Mouse (Mus musculus) heart, adult 11 months (tissue): ENCODE measurements around the gene Fbxw4.
A peak's percentile ranks its signal among the peaks of the same experiment; 100 is the strongest.
"Not testable (repeated sequence)": the region's sequence is repeated elsewhere in the genome, so short reads cannot be mapped to it uniquely, and the experiment has no call there.

Source experiments
- DNase-seq: peaks from one replicate; pipeline ENCODE4 v3.0.0; 2022

The Fbxw4 gene

DNA sequence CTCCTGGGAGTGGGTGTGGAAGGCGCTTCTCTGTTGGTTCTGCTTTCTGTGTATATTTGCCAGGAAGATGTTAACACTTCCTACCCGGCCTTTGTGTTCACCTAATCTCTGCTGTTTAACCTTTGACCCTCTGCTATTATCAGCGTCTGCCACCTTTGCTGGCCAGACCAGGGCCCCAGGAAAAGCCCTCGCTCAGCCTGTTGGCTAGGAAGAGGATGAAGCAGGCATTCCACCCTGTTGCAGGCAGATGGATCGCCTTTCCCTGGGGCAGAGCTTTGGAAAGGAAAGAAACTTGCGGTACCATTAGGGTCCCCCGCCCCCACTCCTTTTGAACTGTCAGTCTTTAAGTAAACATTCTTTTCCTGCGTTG lies 84.5 kb downstream of the Fbxw4 start:
- peak; percentile 95 for DNase-seq

DNA sequence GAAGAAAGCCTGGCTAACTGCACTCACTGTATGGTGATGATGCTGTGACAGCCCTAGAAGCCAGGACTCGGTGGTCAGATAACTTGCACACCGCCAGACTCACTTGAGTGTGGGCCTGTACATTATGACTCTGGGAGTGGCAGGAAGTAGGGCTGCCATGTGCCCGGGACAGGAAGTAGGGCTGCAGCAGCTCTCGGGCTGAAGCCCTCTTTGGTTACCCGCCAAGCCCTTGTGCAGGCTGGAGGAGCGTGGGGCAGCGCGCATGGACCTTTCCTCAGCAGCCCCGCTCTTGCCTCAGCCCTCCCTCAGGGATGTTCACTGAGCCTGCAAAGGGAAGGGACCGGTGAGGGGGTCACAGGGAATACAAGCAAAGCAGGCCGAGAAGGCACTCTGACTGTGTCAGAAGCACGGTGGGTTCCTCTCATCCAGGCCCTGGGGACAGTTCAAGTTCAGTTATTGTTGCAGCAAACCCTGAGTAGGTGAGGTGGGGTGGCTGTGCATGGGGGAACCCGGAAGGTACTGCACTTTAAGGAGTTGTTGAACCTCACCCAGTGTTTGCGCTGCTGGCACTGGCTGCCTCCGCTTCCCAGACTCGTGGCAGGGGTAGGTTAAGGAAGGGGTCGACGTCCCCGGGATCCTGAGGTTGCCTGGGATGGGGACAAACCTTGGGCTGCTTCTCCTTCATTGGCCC lies 85.0 kb downstream of the Fbxw4 start:
- peak; percentile 94 for DNase-seq

DNA sequence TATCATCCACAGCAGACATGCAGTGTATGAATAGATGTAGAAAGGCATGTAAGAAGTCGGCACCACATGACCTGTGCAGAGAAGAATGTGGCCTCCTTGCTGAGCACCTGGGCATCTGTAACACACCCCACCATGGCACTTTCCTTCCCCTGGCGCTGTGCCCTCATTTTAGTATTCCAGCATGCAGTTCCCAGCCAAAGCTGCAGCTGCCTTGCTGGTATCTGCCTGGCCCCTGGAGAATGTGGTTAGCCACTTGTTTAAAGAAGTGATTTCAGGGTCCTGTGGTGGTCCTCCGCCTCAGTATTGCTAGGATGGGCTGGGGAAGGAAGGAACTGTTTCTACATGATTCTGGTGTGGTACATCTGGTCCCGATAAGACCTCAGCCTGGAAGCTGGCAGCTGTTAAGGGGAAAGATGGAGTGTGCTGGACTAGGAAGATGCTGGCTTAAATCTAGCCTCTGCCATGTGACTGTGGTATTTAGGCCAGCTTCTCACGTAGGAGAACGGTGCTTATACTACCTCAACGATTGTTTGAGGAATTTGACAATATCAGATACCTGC lies 85.7 kb downstream of the Fbxw4 start:
- DNase-seq: no peak

DNA sequence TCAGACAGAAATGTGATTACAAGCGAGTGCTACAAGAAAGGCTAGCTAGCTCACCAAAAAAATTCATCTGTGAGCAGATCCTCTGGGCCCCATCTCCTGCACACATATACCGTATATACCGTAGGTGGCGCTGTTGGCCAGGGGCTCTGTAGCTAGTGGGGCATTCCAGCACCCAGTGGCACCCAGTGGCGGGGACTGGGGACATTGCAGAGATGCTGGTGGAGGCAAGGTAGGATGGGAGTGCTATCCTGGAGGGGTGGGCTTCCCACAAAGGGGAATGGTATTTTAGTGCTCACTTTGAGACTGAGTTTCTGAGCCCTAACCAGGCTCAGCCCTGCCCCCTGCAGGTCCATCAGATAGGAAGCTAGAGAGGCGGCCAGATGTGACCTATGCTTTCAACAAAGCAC lies 86.2 kb downstream of the Fbxw4 start:
- DNase-seq: peak; percentile 98

DNA sequence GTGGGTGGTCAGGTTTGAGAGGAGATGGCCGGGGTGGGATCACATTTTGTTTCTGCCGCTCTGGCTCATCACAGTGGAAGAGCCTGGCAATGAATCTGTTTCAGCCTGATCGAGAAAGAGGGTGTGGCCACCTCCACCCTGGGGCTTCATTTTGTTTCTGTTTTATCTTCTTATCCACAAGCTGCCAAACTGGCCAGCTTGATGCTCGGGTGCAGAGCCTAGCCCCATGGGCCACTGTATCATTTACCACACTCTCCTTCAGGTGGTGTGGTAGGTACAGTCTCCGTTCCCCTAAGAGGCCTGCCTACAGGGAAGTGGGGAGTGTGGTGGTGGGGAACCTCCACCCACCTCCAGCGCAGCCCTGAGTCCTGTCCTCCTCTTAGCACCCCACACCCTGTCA lies 87.1 kb downstream of the Fbxw4 start:
- DNase-seq: no peak

DNA sequence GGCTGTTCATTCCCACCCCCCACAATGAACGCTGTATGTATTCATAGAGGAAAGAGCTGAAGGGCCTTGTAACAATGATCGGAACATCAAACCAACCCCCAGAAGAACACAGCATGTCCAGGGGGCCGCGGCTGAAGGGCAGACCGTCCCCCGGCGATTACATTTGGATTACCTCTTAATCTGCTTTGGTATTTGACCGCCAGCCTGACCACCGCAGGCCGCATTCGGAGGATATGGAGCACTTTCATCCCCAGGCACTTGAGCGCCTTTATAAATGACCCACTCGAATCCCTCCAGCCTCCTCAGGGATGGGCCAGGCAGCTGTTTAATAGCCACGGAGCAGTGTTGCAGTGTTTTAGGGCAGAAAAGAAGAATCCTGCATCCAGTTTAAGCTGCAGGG lies 92.7 kb downstream of the Fbxw4 start:
- DNase-seq: no peak

DNA sequence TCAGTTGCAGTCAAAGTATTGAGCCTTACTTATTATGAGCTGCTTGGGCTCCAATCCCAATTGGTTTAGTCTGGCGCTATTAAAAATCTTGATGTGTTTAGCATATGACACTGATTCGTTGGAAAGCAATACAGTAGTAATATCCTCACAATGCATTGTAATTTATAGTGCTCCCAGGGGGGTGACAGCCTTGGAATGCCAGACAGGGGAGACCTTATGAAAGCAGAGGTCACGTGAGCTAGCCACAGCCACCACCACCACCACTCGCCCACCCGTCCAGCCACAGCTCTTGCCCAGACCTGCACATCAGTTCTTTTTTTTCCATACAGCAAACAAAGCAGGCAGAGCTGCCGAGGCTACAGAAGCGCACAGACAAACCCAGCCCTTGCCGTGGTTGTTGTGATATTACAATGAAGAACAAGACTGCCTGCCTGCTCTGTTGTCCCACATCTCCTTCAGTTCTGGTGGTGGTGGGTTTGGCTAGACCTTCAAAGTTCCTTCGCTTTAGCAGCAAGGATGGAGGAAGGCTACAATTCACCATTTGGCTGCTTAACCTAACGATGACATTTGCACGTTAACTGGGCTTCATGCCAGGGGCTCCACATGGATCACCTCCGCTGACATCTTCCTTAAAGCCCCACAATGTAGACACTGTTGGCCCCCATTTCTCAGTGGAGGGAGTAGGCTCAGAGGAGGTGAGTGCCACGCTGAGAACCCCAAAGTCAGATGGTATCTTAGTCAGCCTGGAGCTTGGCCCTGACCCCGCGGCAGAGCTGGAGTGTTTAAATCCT lies 94.0 kb downstream of the Fbxw4 start:
- no peak for DNase-seq

DNA sequence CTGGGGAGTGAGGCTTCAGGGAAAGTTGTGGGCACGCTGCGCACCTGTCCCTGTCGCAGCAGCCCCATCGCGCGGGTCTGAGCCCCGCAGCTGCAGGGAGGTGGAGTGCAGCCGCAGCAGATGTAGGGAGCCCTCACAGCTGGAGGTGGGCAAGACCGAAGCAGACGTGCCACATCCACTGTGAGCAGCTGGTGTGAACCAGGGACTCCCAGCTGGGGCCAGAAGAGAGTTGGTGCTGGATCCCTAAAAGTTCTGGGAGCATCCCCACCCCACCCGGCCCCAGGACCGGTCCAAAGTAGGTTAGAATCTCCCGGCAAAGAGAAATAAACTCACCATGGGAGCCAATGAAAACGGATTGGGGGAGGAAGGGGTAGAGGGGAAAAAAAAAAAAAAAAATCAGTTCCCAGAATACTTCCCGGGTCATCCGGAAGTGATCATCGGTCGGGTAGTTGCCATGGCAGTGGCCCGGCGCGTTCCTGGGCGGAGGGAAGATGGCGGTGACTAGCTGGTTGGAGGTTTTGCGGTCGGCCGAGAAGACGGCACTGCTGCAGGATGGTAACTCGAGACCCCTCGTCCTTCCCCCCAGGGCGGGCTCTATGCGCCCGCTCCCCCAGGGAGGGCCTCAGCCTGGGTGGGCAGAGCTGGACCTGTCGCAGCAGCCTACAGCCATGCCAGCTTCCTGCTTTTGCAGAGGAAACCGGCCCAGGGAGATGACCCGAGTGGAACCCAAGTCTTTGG lies 99.8 kb downstream of the Fbxw4 start, which contains the start of the genes Poll and Gm17018:
Poll (minus strand) TSS at position 379 of the 738 bp plus-strand sequence.
Gm17018 (plus strand) TSS at position 463 of the 738 bp plus-strand sequence.
- peak; percentile 98 for DNase-seq

DNA sequence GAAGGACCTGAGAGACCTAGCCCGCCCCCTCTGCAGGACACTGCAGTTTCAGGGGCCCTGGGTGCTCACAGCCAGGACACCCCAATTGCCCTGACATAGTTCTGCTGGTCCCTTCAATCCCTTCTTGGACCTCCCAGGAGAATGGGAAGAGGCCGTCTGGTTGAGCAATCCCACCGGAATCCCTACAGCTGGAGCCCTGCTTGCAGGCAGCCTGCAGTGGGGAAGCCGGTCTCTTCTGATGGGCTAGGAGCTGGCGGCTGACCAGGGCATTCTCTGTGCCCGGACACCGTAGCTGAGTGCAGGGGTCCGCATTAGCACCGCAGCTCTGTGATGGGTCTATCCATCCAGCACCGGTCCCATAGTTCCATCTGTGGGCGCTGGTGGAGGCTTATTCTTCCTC lies 106.0 kb downstream of the Fbxw4 start:
- no peak for DNase-seq

DNA sequence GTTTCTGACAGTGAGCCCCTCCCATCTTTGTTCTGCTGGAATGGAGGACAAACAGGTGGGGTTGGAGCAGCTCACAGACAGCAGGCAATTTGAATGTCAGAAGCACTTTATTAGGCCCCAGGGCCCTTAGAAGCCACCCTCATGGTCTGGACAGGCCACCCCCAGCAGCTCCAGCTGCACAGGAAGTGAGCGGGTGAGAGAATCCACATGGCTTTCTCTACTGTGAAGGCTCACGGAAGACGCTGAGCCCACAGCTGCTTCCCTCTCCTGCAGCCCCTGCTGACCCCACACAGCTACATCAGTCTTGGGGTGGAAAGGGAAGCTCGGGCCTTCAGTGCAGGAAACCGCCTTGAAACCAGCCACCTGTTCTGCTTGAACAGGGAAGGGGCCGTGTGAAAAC lies 107.9 kb downstream of the Fbxw4 start:
- no peak for DNase-seq

DNA sequence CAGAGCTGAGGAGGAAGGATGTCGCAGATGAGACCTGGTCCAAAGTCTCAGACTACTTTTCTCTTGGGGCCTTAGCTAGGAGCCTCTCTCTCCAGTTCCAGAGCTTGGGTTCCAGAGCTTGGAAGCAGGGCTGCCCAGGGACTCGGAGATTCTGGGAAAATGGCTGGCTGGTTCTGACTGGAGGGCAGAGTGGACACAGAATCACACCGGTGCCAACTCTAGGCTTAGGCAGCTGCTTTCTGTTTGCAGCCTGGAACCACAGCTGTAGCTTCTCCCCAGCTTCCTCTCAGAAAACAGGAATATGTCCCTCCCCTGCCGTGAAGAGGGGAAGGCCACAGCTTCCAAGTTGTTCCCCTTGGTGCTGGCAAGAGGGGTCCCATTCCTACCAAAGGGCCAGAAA lies 110.2 kb downstream of the Fbxw4 start:
- DNase-seq: peak; percentile 80

DNA sequence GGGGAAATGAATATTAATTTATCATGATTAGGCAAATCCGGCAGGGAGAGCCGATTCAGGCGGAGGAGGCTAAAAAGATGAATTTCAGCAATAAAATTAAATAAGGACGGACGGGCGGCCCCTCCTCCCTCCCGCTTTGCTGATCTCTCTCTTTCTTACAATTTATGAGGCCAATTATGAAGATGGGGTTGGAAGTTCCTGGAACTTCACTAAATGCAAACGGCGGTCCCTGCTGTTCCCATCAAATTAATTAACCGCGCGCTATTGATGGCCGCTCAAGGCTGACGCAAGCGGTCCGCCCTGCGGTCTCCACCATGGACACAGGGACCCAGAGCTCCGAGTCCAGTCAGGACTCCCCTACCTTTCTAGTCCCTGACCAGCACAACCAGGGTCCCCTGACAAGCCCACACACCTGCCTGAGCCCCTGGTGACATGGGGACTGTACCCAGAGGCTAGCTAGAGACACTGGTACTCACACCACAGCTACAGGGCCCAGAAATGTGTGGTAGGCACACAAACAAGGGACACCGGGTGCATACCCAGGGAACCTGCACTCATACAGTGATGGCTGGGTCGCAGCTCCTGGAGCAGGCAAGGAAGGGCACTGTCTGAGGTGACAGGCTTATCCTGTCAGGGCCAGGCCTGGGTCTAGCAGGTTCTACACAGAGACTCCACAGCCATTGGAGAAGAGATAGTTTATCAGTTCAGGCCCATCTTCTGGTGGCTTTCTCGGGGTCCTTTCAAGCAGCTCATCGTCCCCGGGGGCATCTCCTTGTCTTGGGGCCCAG lies 110.8 kb downstream of the Fbxw4 start:
- peak; percentile 88 for DNase-seq

DNA sequence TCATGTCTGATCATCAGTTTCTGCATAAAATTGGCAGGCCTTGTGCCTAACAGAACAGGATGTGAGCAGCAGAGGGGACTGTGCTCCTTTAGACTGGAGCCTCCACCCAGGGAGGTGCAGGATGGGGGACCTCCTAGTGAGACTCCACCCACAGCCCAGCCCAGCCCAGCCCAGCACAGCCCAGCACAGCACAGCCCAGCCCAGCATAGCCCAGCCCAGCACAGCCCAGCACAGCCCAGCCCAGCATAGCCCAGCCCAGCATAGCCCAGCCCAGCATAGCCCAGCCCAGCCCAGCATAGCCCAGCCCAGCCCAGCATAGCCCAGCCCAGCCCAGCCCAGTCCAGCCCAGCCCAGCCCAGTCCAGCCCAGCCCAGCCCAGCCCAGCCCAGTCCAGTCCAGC lies 111.9 kb downstream of the Fbxw4 start:
- not testable (repeated sequence) for DNase-seq

DNA sequence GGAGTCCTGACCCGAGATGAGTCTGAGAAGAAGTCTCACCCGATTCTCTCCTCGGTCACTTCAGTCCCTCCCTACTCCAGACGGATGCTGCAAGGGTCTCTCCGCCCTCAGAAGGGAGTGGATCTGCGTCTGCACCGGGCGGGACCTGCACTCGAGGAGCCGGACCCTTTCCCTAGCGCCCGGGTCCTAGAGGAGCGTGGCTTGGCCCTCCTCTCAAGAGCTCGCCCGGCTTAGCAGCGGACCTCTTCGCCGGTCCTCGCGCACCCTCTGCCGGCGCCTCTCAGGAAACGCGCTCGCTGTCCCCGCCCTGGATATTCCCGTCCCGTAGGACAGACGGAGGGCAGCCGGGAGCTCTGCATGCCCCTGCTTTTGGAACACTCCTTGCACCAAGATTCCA lies 115.2 kb downstream of the Fbxw4 start:
- DNase-seq: peak; percentile 96

DNA sequence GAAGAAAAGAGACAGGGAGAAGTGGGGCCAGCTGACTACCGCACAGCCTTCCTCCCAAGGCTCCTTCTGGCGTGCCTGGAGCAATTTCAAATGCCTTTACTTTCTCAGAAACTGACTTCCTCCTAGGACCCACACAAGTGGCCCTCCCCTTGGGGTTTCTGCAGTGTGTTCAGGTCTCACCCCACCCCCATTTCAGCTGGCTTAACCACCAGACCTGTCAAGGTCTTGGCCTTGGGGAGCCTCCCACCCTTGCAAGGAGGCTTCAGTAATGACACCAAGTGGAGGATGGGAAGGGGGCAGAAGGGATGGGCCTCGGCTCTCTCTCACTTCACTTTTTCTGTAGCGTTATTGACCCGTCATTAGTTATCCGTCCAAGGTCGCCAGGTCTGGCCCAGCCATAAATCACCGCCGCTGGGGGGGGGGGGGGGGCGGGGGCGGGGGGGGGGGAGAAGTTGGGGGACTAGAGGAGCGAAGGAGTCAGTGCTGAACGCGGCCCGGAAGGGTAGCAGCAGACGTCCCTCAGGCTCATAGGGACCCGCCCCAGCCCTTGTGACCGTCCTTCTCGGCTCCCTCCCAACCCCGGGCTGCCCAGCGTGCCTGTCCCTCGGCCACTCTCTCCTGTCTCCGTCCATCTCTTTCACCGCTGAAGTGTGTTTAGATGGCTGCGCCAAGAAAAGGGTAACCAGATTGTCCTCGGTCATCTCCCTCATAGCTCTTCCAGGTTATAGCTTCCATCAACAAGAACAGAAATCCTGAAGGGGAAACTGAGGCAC lies 115.8 kb downstream of the Fbxw4 start:
- DNase-seq: peak; percentile 94

DNA sequence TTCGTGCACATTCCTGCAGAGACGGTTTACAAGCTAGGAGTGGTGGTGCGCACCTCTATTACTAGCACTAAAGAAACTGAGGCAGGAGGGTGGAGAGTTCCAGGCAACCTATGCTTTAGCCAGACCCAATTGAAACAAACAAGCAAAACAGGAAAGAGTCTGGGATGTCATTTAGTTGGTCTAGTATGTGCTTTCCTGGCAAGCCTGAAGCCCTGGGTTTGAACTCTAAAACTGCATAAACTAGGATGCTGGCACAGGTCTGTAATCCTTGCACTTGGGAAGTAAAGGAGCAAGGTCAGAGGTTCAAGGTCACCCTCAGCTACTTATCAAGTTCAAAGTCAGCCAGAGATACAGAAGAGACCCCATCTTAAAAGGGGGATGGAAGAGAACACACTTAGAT lies 118.1 kb downstream of the Fbxw4 start:
- no peak for DNase-seq

DNA sequence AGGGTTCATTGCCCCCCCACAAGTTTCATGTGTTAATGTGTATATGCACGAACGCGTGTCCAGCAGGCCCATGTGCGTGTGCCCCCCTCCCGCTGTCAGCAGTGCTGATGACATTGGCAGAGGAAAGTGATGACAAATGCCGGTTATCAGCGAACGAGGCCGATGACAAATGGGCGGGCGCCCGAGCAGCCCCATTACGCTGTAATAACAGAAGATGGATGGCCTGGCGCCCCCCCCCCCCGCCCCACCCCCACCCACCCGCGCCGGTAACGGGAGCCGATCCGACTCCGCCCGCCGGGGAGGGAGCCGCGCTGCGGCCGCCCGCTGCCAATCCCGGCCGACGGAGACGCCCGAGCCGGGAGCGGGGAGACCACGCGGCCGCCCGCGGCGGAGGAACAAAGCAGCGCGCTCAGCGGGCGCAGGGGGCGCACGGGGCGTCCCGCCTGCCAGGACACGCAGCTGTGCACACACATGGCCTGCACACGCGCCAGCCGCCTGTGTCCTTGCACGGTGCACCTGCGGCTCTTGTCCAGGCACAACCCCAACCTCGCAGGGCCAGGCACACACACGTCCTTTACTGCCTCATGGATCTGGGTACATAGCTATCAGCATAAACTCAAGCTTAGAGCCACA lies 118.6 kb downstream of the Fbxw4 start:
- DNase-seq: no peak

DNA sequence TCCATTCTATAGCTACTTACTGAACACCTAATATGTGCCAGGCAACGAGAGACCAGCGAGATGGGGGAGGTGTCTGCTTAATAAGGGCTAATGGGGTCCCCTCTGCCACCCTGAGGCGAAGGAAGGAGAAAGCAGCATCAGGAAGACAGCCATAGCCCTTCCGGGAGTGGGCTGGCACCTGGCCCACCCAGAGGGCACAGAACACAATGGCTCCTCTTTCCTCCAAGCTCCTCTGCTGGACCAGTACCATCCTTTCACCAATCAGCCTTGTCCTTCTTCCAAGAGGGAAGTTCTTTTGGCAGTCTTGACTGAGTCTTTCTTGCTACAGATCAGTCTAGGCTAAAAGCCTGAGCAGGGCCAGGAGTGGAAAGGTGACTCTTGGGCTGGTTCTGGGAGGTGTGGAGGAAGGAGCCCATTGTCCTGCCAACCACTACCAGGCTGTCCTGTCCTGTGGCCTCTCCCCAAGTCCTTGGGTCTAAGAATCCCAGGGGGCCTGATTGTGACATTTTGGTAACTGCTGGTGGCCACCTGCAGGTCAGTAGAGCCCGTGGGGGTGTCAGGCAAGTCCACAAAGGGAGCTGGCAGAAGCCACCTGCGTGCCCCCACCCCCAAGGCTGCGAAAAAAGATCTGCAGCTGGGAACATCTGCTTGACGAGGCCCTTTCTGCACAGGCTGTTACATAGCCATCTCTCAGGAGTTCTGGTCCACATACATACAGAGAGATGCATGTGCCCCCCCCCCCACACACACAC lies 119.3 kb downstream of the Fbxw4 start:
- DNase-seq: no peak

DNA sequence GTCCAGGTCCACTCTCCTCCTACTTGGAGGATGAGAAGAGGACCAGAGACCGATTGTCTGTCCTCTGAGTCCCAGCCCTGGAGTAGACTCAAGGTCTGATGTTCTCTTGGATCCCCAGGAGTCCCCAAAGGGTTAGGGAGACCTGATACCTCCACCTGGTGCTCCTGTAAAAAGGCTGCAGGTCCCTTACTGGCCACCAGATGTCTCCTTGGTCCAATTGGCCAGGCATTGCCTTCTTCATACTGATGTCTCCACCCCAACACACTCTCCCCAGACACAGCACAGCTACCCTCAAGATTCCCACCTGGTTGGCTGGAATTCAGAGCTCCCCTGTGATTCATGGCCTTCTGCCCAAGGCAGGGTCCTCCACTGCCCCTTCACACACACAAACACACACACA lies 122.6 kb downstream of the Fbxw4 start:
- no peak for DNase-seq

DNA sequence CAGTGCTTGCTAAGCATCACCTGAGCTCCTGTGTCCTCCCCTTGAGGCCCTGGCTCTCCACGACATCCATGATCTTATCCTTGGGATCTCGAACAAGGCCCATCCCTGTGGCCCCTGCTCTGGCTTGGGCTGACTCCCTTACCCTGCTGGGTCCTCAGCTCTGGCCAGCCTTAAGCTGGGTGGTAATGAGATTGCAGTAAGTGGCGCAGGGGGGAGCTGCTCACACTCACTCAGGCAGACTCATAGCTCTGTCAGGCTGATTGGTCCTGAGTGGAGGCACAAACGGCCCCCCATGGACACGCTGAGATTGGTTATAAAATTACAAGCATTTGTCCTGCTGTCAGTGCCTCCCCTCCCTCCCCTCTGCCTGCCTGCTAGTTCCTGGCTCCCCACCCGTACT lies 124.2 kb downstream of the Fbxw4 start:
- DNase-seq: no peak
